Mouse (Mus musculus) heart, embryonic 12.5 days (tissue): ENCODE data around the gene Map4k5. TPM values are rescaled to one million over a fixed set of nuclear protein-coding genes. Genes with fewer than 3 reads are reported as not detected.

ENCODE experiments used
- ATAC-seq: fragments of 200-750 bp; cut with Nextera tagmentation; 2 replicates; pipeline ENCODE4 v1.8.0; 2017; ENCODE audit warnings: moderate TSS enrichment, moderate library complexity; ENCODE audit not compliant: insufficient number of reproducible peaks, low FRiP score
- H3K27ac ChIP-seq: fragments of 300-500 bp; sonication (generic); 2 replicates; pipeline ENCODE4 v1.5.1; 2016; ENCODE audit warnings: mild to moderate bottlenecking, moderate library complexity; ENCODE audit not compliant: poor library complexity, severe bottlenecking
- H3K27me3 ChIP-seq: fragments of 300-500 bp; sonication (generic); replicated peaks from 2 replicates; pipeline ENCODE4 v1.6.1; 2016; ENCODE audit warnings: mild to moderate bottlenecking, moderate library complexity
- H3K36me3 ChIP-seq: fragments of 300-500 bp; sonication (generic); 2 replicates; pipeline ENCODE4 v1.6.1; 2016; ENCODE audit warnings: mild to moderate bottlenecking, moderate library complexity
- H3K4me1 ChIP-seq: fragments of 300-500 bp; sonication (generic); replicated peaks from 2 replicates; pipeline ENCODE4 v1.6.1; 2016; ENCODE audit warnings: mild to moderate bottlenecking
- H3K4me2 ChIP-seq: fragments of 300-500 bp; sonication (generic); 2 replicates; pipeline ENCODE4 v1.6.1; 2016; ENCODE audit warnings: mild to moderate bottlenecking, moderate library complexity
- H3K4me3 ChIP-seq: fragments of 300-500 bp; sonication (generic); 2 replicates; pipeline ENCODE4 v1.5.1; 2016; ENCODE audit warnings: mild to moderate bottlenecking
- H3K9ac ChIP-seq: fragments of 300-500 bp; sonication (generic); 2 replicates; pipeline ENCODE4 v1.6.1; 2016; ENCODE audit warnings: mild to moderate bottlenecking, moderate library complexity
- H3K9me3 ChIP-seq: fragments of 300-500 bp; sonication (generic); replicated peaks from 2 replicates; pipeline ENCODE4 v1.6.1; 2016; ENCODE audit warnings: mild to moderate bottlenecking, moderate library complexity
- WGBS: fragments of 180-500 bp; shearing (Covaris S2); methylation state at CpG from one replicate; pipeline ENCODE4 v1.1.7; 2016; 5-methylcytosine and 5-hydroxymethylcytosine counted together
- polyA plus RNA-seq: library from polyadenylated mRNA; unstranded; fragments of >200 nt; fragmentation: Nextera tagmentation; extraction: Ambion mirVana; gene quantifications from 2 replicates; pipeline ENCODE4 v1.2.1, GENCODE M21; 2016

Map4k5 gene
- polyA plus RNA-seq, 1 experiment from 2014 or later, result 43.4 TPM

DNA sequence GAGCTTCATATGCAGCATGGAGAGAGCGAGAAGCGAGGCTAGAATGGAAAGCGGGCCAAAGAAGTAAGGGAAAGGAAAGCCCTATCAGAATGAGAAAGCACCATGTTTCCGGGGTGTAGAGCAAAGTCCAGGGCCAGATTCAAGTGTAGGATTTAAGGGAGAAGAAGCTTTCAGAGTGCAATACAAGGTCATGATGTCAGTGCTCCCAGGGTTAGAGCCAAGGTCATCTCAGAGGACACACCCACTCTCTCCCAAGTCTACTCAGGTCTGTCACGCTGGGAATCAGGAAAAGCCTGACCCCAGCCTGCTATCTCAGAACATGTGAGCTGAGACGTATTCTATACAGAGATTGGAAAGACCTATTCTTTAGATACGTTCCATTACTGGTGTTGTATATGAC lies 18.9 kb upstream of the Map4k5 start:
- no peaks in the 10 kb centered on the region for H3K36me3 ChIP-seq
- peaks cover 12% of the 10 kb centered on the region for H3K4me1 ChIP-seq
- no peak overlapping the region for H3K4me3 ChIP-seq
- H3K27me3 ChIP-seq, result no peaks in the 10 kb centered on the region
- H3K27ac ChIP-seq, result no peak overlapping the region
- no peak for ATAC-seq
- no peak overlapping the region for H3K9ac ChIP-seq
- H3K9me3 ChIP-seq, result no peaks in the 10 kb centered on the region
- WGBS, result 71% methylated on average over 7 of the region's 7 CpGs
- no peak overlapping the region for H3K4me2 ChIP-seq

DNA sequence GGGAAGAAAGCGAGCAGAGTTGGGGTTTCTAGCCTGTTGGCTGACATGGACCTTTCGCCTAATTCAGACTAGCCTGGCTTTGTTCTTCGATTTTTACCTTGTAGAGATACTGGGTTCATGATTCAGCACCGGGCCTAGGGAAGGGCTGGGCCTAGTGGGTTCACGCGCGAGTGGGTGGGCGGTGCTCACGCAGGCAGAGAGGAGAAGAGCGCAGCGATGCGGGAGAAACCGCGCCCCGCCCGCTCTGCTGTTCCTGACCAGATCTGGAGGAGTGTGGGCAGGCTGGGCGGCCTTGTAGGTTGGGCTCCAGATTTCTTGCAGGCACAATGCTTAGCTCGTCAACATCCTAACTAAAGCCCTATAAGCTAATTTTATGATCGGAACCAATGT lies 15.5 kb upstream of the Map4k5 start:
- ATAC-seq, result no peak; the same call in 1 of the 2 replicates
- WGBS, result 36% methylated on average over 19 of the region's 19 CpGs
- Histone ChIP-seq H3K27me3 (no peaks in the 10 kb centered on the region), H3K27ac (no peak overlapping the region), H3K9me3 (no peaks in the 10 kb centered on the region), H3K4me3 (peak overlapping the region; percentile 41; the same call in 1 of the 2 replicates), H3K36me3 (no peaks in the 10 kb centered on the region), H3K9ac (no peak overlapping the region), H3K4me1 (peaks cover 12% of the 10 kb centered on the region), H3K4me2 (peak overlapping the region; percentile 78)

DNA sequence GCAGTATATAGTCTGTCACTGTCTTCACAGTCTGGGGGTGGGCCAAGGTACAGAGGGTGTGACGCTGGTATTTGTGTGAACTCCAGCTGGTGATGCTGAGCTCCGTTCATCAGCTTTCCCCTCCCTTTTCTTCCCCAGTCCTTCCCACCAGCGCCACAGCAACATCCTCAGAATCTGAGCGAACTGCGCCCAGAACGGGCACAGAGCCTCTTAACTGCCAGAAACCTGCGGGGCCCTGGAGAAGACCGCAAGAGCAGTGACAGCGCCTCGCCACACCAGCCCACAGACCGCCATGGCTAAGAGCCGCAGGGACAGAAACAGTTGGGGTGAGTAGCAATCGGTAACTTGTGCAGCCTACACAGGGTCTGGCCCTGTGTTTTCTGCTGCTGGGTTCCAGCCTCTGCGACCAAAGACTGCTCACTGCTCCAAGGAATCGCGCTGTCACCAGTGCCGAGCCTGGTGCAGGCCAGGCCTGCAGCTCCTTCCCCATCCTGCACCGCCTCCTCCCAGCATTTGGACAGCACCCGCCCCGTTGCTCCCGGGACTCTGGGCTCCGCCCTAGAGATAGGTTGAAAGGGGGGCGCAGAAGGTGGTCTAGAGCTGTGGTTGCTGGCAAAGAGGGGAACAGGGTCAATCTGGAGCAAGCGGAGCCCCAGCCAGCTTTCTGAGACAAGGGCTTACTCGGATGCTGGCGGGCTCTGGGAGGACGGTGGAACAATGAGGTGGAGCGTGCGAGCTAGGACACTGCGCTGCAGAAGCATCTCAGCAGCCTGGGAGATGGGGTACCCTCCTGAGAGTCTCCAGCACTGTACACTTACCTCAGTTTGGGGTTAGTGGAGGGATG lies 14.9 kb upstream of the Map4k5 start:
- WGBS, result 5% methylated on average over 30 of the region's 30 CpGs
- H3K27ac ChIP-seq, result no peak overlapping the region

DNA sequence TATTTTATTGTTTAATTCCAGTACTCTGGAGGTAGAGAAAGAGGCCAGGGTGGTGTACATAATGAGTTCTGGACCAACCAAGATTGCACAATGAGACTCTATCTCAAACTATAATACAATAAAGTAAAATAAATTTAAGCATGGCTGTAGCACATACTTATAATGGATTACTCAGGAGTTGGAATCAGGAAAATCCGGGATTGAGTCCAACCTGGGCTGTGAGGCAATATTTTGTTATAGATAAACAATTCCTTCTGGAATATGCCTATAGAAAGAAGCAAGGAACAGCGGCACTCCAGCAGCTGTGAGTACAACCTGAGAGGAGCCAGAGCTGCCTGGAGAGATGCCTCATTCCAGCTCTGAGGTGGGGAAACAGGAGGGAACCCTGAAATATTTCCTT lies 12.0 kb upstream of the Map4k5 start:
- Histone ChIP-seq H3K4me1 (peaks cover 12% of the 10 kb centered on the region), H3K27ac (no peak overlapping the region), H3K4me3 (no peak overlapping the region), H3K4me2 (no peak overlapping the region), H3K36me3 (no peaks in the 10 kb centered on the region), H3K9ac (no peak overlapping the region), H3K27me3 (no peaks in the 10 kb centered on the region), H3K9me3 (no peaks in the 10 kb centered on the region)
- WGBS, result 73% methylated on average over 2 of the region's 2 CpGs
- no peak for ATAC-seq

More for the DNA sequence above, 14.9 kb upstream of the Map4k5 start:
- peaks cover 12% of the 10 kb centered on the region for H3K4me1 ChIP-seq
- peak overlapping the region; percentile 78 for H3K4me2 ChIP-seq
- peak overlapping the region; percentile 41 for H3K4me3 ChIP-seq
- ATAC-seq, result peak; percentile 64
- H3K36me3 ChIP-seq, result no peaks in the 10 kb centered on the region
- H3K27me3 ChIP-seq, result no peaks in the 10 kb centered on the region
- H3K9me3 ChIP-seq, result no peaks in the 10 kb centered on the region
- H3K9ac ChIP-seq, result peak overlapping the region; percentile 37

DNA sequence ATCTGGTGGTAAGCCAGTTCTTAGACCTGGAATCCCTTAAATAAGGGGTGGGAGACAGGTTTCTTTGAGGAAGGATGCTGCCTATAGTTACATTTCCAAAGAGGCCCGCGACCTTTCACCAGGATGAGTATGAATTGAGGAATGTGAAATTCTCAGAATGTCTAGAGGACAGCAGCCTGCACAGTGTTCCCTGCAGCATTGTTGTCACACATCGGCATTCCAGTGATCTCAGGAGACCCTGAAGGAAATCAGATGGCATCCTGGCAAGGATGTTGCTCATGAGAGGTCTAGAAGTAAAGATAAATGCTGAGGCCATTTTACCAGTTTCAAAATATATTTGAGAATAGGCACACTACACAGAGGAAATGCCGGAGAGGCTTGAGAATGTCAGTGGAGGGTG lies 5.1 kb upstream of the Map4k5 start:
- Histone ChIP-seq H3K27ac (no peak overlapping the region), H3K9ac (no peak overlapping the region), H3K4me2 (no peak overlapping the region), H3K4me1 (peaks cover 15% of the 10 kb centered on the region), H3K9me3 (no peaks in the 10 kb centered on the region), H3K36me3 (no peaks in the 10 kb centered on the region), H3K4me3 (no peak overlapping the region), H3K27me3 (no peaks in the 10 kb centered on the region)
- 36% methylated on average over 4 of the region's 4 CpGs for WGBS
- ATAC-seq, result no peak

DNA sequence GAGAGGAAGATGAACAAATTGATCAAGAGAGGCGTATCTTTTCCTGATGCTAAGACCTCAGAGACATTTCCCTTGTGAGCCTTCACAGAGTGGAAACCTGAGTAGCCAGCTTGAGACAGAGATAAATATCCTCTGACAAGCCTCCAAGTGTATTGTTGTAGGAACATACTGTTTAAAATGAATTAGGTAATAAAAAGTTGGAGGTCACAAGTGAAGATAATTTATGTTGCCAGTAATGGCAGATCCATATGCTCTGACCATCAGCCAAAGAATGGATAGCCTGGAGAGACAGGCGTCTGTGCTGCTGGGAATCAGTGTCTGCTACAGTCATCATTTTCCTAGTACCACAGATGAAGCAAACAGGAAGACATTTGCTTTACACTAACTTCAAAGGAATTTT lies 2.0 kb upstream of the Map4k5 start:
- H3K27me3 ChIP-seq, result no peaks in the 10 kb centered on the region
- H3K36me3 ChIP-seq, result no peaks in the 10 kb centered on the region
- H3K4me3 ChIP-seq, result no peak overlapping the region
- H3K9ac ChIP-seq, result no peak overlapping the region
- no peak overlapping the region for H3K4me2 ChIP-seq
- no peaks in the 10 kb centered on the region for H3K9me3 ChIP-seq
- WGBS, result 69% methylated on average over 2 of the region's 2 CpGs
- ATAC-seq, result no peak
- no peak overlapping the region; the same call in 1 of the 2 replicates for H3K27ac ChIP-seq
- peaks cover 29% of the 10 kb centered on the region for H3K4me1 ChIP-seq

DNA sequence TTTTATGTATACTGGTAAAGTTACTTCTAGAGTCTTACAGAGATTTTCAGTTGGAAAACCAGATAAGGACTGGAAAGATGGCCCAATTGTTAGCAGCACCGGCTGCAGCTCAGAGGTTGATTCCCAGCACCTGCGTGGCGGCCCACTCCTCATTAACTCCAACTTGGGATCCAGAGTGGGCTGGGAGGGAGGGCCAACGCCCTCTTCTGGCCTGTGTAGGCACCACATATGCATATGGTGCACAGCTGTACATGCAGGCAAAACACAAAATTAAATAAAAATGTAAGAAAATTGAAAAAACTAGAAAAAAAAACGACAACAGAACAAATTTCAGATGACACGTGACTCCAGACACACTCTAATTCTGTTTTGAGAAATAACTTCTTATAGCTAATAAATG lies 927 bp upstream of the Map4k5 start:
- peaks cover 36% of the 10 kb centered on the region for H3K4me1 ChIP-seq
- WGBS, result 59% methylated on average over 6 of the region's 6 CpGs
- no peak overlapping the region for H3K4me3 ChIP-seq
- no peak overlapping the region for H3K9ac ChIP-seq
- H3K27ac ChIP-seq, result no peak overlapping the region
- H3K9me3 ChIP-seq, result no peaks in the 10 kb centered on the region
- no peak for ATAC-seq
- no peaks in the 10 kb centered on the region for H3K27me3 ChIP-seq
- no peaks in the 10 kb centered on the region for H3K36me3 ChIP-seq
- no peak overlapping the region for H3K4me2 ChIP-seq

DNA sequence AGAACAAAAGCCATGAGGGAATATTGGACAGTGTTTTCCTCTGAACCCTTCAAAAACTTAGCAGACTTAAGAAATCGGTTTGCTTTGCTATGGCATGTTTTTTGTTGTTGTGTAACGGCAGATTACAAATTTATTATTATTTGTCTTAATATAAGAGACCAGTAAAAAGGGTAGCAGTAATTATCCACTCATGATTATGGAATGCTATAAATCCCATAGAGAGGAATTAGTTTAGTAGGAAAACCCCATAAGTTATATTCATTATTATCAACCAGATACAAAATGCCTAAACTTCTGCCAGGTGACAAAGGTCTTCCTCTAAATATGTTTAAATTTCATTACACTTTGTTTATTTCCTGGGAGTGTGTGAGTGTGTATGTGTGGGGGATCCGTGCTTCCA lies 1.3 kb downstream of the Map4k5 start:
- no peaks in the 10 kb centered on the region for H3K27me3 ChIP-seq
- WGBS, result 36% methylated on average over 3 of the region's 3 CpGs
- H3K9ac ChIP-seq, result peak overlapping the region; percentile 98
- H3K27ac ChIP-seq, result peak overlapping the region; percentile 95; the same call in 1 of the 2 replicates
- ATAC-seq, result no peak
- H3K36me3 ChIP-seq, result peaks cover 6% of the 10 kb centered on the region; the same call in 1 of the 2 replicates
- H3K4me2 ChIP-seq, result peak overlapping the region; percentile 69
- peak overlapping the region; percentile 96 for H3K4me3 ChIP-seq
- peaks cover 35% of the 10 kb centered on the region for H3K4me1 ChIP-seq
- no peaks in the 10 kb centered on the region for H3K9me3 ChIP-seq

DNA sequence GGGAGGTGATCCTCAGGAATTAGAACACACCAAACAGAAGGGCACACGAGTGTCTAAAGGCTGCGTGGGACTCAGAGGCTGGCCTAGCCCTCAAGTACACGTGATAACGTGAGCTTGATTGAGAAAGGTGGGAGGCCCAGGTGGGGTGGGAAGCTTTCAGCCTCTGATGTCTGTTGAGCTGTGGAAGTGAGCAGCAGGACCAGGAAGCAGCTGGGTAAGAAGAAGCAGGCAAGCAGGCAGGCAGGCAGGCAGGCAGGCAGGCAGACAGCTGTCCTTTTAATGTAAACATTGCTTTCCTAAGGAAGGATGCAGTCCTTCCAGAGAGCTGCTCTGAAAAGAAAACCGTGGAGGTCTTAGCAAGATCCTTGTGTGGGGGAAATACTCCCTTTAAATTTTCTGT lies 2.5 kb downstream of the Map4k5 start:
- Histone ChIP-seq H3K27me3 (no peaks in the 10 kb centered on the region), H3K27ac (peak overlapping the region; percentile 23), H3K9me3 (no peaks in the 10 kb centered on the region), H3K4me3 (peak overlapping the region; percentile 21), H3K4me2 (peak overlapping the region; percentile 69), H3K9ac (peak overlapping the region; percentile 49), H3K36me3 (peaks cover 7% of the 10 kb centered on the region; the same call in 1 of the 2 replicates), H3K4me1 (peaks cover 36% of the 10 kb centered on the region)
- 12% methylated on average over 5 of the region's 5 CpGs for WGBS
- no peak for ATAC-seq

DNA sequence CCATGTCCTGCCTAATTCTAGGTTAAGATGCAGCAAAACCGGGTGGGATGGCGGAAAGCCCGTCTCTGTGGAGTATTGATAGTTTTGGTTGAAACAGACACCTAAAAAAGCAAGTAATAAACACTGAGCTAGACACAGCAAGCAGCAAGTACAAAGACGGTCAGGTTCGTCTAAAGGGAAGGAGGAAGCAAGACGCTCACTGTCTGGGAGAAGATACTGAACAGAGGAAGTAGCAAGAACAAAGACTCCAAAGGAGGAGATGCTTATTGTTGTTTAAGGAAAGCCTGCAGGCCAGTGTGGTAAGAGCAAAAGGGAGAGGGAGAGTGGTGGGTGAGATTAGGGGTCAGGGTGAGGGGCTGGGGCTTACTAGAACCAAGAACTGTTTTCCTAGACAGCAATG lies 2.9 kb downstream of the Map4k5 start:
- H3K36me3 ChIP-seq, result peaks cover 7% of the 10 kb centered on the region; the same call in 1 of the 2 replicates
- no peaks in the 10 kb centered on the region for H3K9me3 ChIP-seq
- peak overlapping the region; percentile 21 for H3K4me3 ChIP-seq
- peaks cover 36% of the 10 kb centered on the region for H3K4me1 ChIP-seq
- H3K27me3 ChIP-seq, result no peaks in the 10 kb centered on the region
- peak overlapping the region; percentile 49 for H3K9ac ChIP-seq
- H3K4me2 ChIP-seq, result peak overlapping the region; percentile 69
- peak overlapping the region; percentile 23 for H3K27ac ChIP-seq
- 55% methylated on average over 6 of the region's 6 CpGs for WGBS
- no peak for ATAC-seq

DNA sequence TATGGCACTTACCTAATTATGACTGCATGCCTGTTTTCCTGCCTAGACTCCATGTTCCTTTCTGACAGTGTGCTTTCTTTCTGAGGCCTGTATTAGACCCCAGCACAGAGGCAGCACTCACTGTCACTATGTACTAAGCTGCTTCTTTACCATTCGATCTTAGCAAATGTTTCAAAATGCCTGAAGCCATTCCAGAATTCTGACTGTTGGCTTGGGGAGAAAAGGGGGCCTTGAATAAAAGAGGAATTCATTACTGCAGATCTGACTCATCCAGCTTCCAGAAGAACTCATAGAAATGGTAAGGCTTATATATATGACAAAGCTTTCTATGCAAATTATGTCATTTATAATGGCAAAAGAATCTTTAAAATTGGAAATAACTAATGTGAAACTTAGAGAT lies 4.7 kb downstream of the Map4k5 start:
- Histone ChIP-seq H3K9me3 (no peaks in the 10 kb centered on the region), H3K4me1 (peaks cover 33% of the 10 kb centered on the region), H3K27ac (no peak overlapping the region), H3K4me3 (no peak overlapping the region), H3K4me2 (no peak overlapping the region), H3K27me3 (no peaks in the 10 kb centered on the region), H3K9ac (no peak overlapping the region), H3K36me3 (peaks cover 7% of the 10 kb centered on the region; the same call in 1 of the 2 replicates)
- no peak for ATAC-seq
- WGBS, result 74% methylated on average over 1 of the region's 1 CpGs
